Mouse (Mus musculus) megakaryocyte, embryonic 14.5 days (primary cell): ENCODE measurements around the gene Nt5c1a.

Source experiments
- FLI1 ChIP-seq: IDR thresholded peaks from 2 replicates; pipeline ENCODE4 v1.6.1; 2012; ENCODE audit warnings: low read length, inconsistent platforms, mixed read lengths
- GATA1 ChIP-seq: IDR thresholded peaks from 3 replicates; pipeline ENCODE4 v1.6.1; 2012; ENCODE audit warnings: mixed read lengths, low read length, inconsistent platforms, borderline replicate concordance

DNA sequence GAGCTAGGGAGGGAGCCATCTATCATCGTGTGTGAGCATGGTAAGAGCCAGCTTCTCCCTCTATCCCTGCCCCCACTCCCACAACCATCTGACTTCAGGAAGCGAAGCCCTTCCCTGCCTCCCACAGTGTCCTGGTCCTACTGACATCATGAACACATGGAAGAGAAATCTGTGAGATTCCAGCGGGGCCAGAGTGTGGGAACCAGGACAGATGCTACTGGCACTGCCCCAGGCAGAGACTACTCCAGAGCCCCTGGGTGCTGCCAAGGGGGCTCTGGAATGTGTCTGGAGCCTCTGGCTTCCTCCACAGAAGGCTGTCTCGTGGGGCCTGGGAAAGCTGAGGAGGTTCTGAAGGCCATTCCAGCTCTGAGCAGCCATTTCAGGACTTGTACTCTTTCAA, 26.4 kb downstream of the Nt5c1a start:
- TF ChIP-seq GATA1 (no peak), FLI1 (no peak)
